Mouse (Mus musculus) embryonic facial prominence, embryonic 10.5 days (tissue): ENCODE results near the gene Slc35c1. TPM values are rescaled to one million over a fixed set of nuclear protein-coding genes. Genes with fewer than 3 reads are reported as not detected.
"Not testable (repeated sequence)": the region's sequence is repeated elsewhere in the genome, so short reads cannot be mapped to it uniquely, and the experiment has no call there.

Experiments
- DNase-seq: peaks from one replicate; pipeline ENCODE4 v3.0.0-alpha.2; 2017; ENCODE audit warnings: low spot score
- H3K27ac ChIP-seq: fragments of 300-500 bp; sonication (generic); replicated peaks from 2 replicates; pipeline ENCODE4 v1.5.1; 2016; ENCODE audit warnings: mild to moderate bottlenecking
- H3K27me3 ChIP-seq: fragments of 300-500 bp; sonication (generic); replicated peaks from 2 replicates; pipeline ENCODE4 v1.6.1; 2016; ENCODE audit warnings: low read depth, mild to moderate bottlenecking; ENCODE audit not compliant: poor library complexity, severe bottlenecking
- H3K36me3 ChIP-seq: fragments of 300-500 bp; sonication (generic); replicated peaks from 2 replicates; pipeline ENCODE4 v1.6.1; 2016; ENCODE audit warnings: mild to moderate bottlenecking, moderate library complexity
- H3K4me1 ChIP-seq: fragments of 300-500 bp; sonication (generic); 2 replicates; pipeline ENCODE4 v1.6.1; 2016
- H3K4me3 ChIP-seq: fragments of 300-500 bp; sonication (generic); 2 replicates; pipeline ENCODE4 v1.5.1; 2016; ENCODE audit warnings: mild to moderate bottlenecking, moderate library complexity
- H3K9me3 ChIP-seq: fragments of 300-500 bp; sonication (generic); 2 replicates; pipeline ENCODE4 v1.6.1; 2016; ENCODE audit warnings: mild to moderate bottlenecking
- WGBS: fragments of 180-500 bp; shearing (Covaris S2); methylation state at CpG from one replicate; pipeline ENCODE4 v1.1.7; 2016; 5-methylcytosine and 5-hydroxymethylcytosine counted together
- polyA plus RNA-seq: library from polyadenylated mRNA; unstranded; fragments of >200 nt; fragmentation: Nextera tagmentation; extraction: Ambion mirVana; gene quantifications from 2 replicates; pipeline ENCODE4 v1.2.1, GENCODE M21; 2016

The Slc35c1 gene
- polyA plus RNA-seq, 1 experiment from 2014 or later, result 12.6 TPM

GRCm38 (mm10) chr2:92486911-92487310, 26.6 kb upstream of the Slc35c1 start:
- no peak overlapping the region for H3K4me3 ChIP-seq
- H3K27me3 ChIP-seq, result peaks cover 58% of the 10 kb centered on the region
- H3K9me3 ChIP-seq, result no peaks in the 10 kb centered on the region
- no peak overlapping the region for H3K27ac ChIP-seq
- no peak for DNase-seq
- H3K4me1 ChIP-seq, result peaks cover 14% of the 10 kb centered on the region
- H3K36me3 ChIP-seq, result no peaks in the 10 kb centered on the region
- 61% methylated on average over 2 of the region's 2 CpGs for WGBS

- no peaks in the 10 kb centered on the region for H3K9me3 ChIP-seq
- no peaks in the 10 kb centered on the region for H3K36me3 ChIP-seq
- DNase-seq, result peak; percentile 87
- H3K4me3 ChIP-seq, result peak overlapping the region; percentile 34
- WGBS, result 2% methylated on average over 11 of the region's 11 CpGs
- H3K27me3 ChIP-seq, result peaks cover 60% of the 10 kb centered on the region
- no peak overlapping the region for H3K27ac ChIP-seq
- H3K4me1 ChIP-seq, result peaks cover 14% of the 10 kb centered on the region
These were observed 26.1 kb upstream of the Slc35c1 start for GRCm38 (mm10) chr2:92486403-92486802.

- Histone ChIP-seq H3K9me3 (no peaks in the 10 kb centered on the region), H3K36me3 (no peaks in the 10 kb centered on the region), H3K27me3 (peaks cover 60% of the 10 kb centered on the region), H3K27ac (no peak overlapping the region), H3K4me3 (peak overlapping the region; percentile 3; the same call in 1 of the 2 replicates), H3K4me1 (peaks cover 14% of the 10 kb centered on the region)
- WGBS, result 7% methylated on average over 15 of the region's 15 CpGs
- DNase-seq, result peak; percentile 82
These were observed 25.4 kb upstream of the Slc35c1 start for GRCm38 (mm10) chr2:92485640-92486295.

- no peaks in the 10 kb centered on the region for H3K36me3 ChIP-seq
- DNase-seq, result no peak
- 33% methylated on average over 23 of the region's 23 CpGs for WGBS
- peaks cover 14% of the 10 kb centered on the region for H3K4me1 ChIP-seq
- H3K9me3 ChIP-seq, result no peaks in the 10 kb centered on the region
- no peak overlapping the region for H3K27ac ChIP-seq
- H3K4me3 ChIP-seq, result peak overlapping the region; percentile 34; the same call in 1 of the 2 replicates
- peaks cover 60% of the 10 kb centered on the region for H3K27me3 ChIP-seq
These were observed 24.1 kb upstream of the Slc35c1 start for GRCm38 (mm10) chr2:92484256-92485025.

- WGBS, result 51% methylated on average over 5 of the region's 5 CpGs
- no peaks in the 10 kb centered on the region for H3K36me3 ChIP-seq
- no peak overlapping the region for H3K4me3 ChIP-seq
- no peak for DNase-seq
- peaks cover 14% of the 10 kb centered on the region for H3K4me1 ChIP-seq
- H3K27me3 ChIP-seq, result peaks cover 60% of the 10 kb centered on the region
- no peak overlapping the region for H3K27ac ChIP-seq
- no peaks in the 10 kb centered on the region for H3K9me3 ChIP-seq
These were observed 23.2 kb upstream of the Slc35c1 start for GRCm38 (mm10) chr2:92483505-92483904.

GRCm38 (mm10) chr2:92482551-92482950, 22.2 kb upstream of the Slc35c1 start:
- Histone ChIP-seq H3K27ac (no peak overlapping the region), H3K27me3 (peaks cover 54% of the 10 kb centered on the region), H3K9me3 (no peaks in the 10 kb centered on the region), H3K4me1 (peaks cover 17% of the 10 kb centered on the region), H3K36me3 (no peaks in the 10 kb centered on the region), H3K4me3 (no peak overlapping the region)
- WGBS, result 63% methylated on average over 1 of the region's 1 CpGs
- no peak for DNase-seq

GRCm38 (mm10) chr2:92478313-92478688, 18.0 kb upstream of the Slc35c1 start:
- Histone ChIP-seq H3K4me3 (no peak overlapping the region), H3K27ac (no peak overlapping the region), H3K27me3 (peaks cover 16% of the 10 kb centered on the region), H3K9me3 (no peaks in the 10 kb centered on the region), H3K4me1 (peaks cover 5% of the 10 kb centered on the region; the same call in 1 of the 2 replicates), H3K36me3 (no peaks in the 10 kb centered on the region)
- DNase-seq, result no peak
- WGBS, result 89% methylated on average over 4 of the region's 4 CpGs

GRCm38 (mm10) chr2:92477672-92478312, 17.5 kb upstream of the Slc35c1 start:
- no peak overlapping the region for H3K4me3 ChIP-seq
- H3K9me3 ChIP-seq, result no peaks in the 10 kb centered on the region
- H3K36me3 ChIP-seq, result no peaks in the 10 kb centered on the region
- peaks cover 5% of the 10 kb centered on the region; the same call in 1 of the 2 replicates for H3K4me1 ChIP-seq
- DNase-seq, result no peak
- no peak overlapping the region for H3K27ac ChIP-seq
- peaks cover 11% of the 10 kb centered on the region for H3K27me3 ChIP-seq
- 84% methylated on average over 12 of the region's 12 CpGs for WGBS

GRCm38 (mm10) chr2:92476580-92476979, 16.2 kb upstream of the Slc35c1 start:
- not testable (repeated sequence) for H3K27ac ChIP-seq, H3K36me3 ChIP-seq, H3K4me3 ChIP-seq, DNase-seq, H3K9me3 ChIP-seq, H3K4me1 ChIP-seq, H3K27me3 ChIP-seq
- WGBS, result 83% methylated on average over 7 of the region's 7 CpGs

GRCm38 (mm10) chr2:92475711-92476110, 15.4 kb upstream of the Slc35c1 start:
- WGBS, result 73% methylated on average over 2 of the region's 2 CpGs
- Histone ChIP-seq H3K4me3 (no peak overlapping the region), H3K9me3 (no peaks in the 10 kb centered on the region), H3K27ac (no peak overlapping the region), H3K27me3 (no peaks in the 10 kb centered on the region), H3K4me1 (peaks cover 5% of the 10 kb centered on the region; the same call in 1 of the 2 replicates), H3K36me3 (no peaks in the 10 kb centered on the region)
- no peak for DNase-seq

- Histone ChIP-seq H3K9me3 (no peaks in the 10 kb centered on the region), H3K4me1 (peaks cover 5% of the 10 kb centered on the region; the same call in 1 of the 2 replicates), H3K27me3 (no peaks in the 10 kb centered on the region), H3K27ac (no peak overlapping the region), H3K4me3 (no peak overlapping the region), H3K36me3 (no peaks in the 10 kb centered on the region)
- WGBS, result 83% methylated on average over 3 of the region's 3 CpGs
- DNase-seq, result no peak
These were observed 14.6 kb upstream of the Slc35c1 start for GRCm38 (mm10) chr2:92474920-92475319.

GRCm38 (mm10) chr2:92471886-92472670, 11.7 kb upstream of the Slc35c1 start:
- 84% methylated on average over 12 of the region's 12 CpGs for WGBS

More at GRCm38 (mm10) chr2:92471886-92472670, 11.7 kb upstream of the Slc35c1 start:
- H3K27ac ChIP-seq, result no peak overlapping the region
- H3K36me3 ChIP-seq, result no peaks in the 10 kb centered on the region
- no peaks in the 10 kb centered on the region for H3K9me3 ChIP-seq
- no peaks in the 10 kb centered on the region for H3K27me3 ChIP-seq
- DNase-seq, result no peak
- peaks cover 2% of the 10 kb centered on the region; the same call in 1 of the 2 replicates for H3K4me1 ChIP-seq
- H3K4me3 ChIP-seq, result no peak overlapping the region
